Mouse (Mus musculus): ENCODE data around the gene Fnbp1l.

The Fnbp1l gene

GRCm38 (mm10) chr3:122520875-122521274 is 98.6 kb downstream of the Fnbp1l start:
- no peak for DNase-seq (ENCODE audit: low spot score)

GRCm38 (mm10) chr3:122520365-122520764 is 99.2 kb downstream of the Fnbp1l start:
- no peak for DNase-seq (ENCODE audit: low spot score)

- no peak for DNase-seq (ENCODE audit: low spot score)
Observed at GRCm38 (mm10) chr3:122519082-122519481, 100.4 kb downstream of the Fnbp1l start.

- no peak for DNase-seq (ENCODE audit: low spot score)
Observed at GRCm38 (mm10) chr3:122518231-122518736, 101.2 kb downstream of the Fnbp1l start.

GRCm38 (mm10) chr3:122517726-122518125 is 101.8 kb downstream of the Fnbp1l start:
- DNase-seq (ENCODE audit: low spot score), result no peak

GRCm38 (mm10) chr3:122516327-122516695 is 103.2 kb downstream of the Fnbp1l start:
- peak; percentile 20 for DNase-seq (ENCODE audit: low spot score)

GRCm38 (mm10) chr3:122515568-122516326 is 103.8 kb downstream of the Fnbp1l start:
- no peak for DNase-seq (ENCODE audit: low spot score)

GRCm38 (mm10) chr3:122512725-122513375 is 106.7 kb downstream of the Fnbp1l start:
- DNase-seq (ENCODE audit: low spot score), result no peak

- no peak for DNase-seq (ENCODE audit: low spot score)
Observed at GRCm38 (mm10) chr3:122511721-122512619, 107.5 kb downstream of the Fnbp1l start.

GRCm38 (mm10) chr3:122510932-122511331 is 108.6 kb downstream of the Fnbp1l start:
- DNase-seq (ENCODE audit: low spot score), result no peak

GRCm38 (mm10) chr3:122510240-122510750 is 109.2 kb downstream of the Fnbp1l start:
- DNase-seq (ENCODE audit: low spot score), result no peak

GRCm38 (mm10) chr3:122509534-122510239 is 109.8 kb downstream of the Fnbp1l start:
- peak; percentile 30 for DNase-seq (ENCODE audit: low spot score)

GRCm38 (mm10) chr3:122509084-122509483 is 110.4 kb downstream of the Fnbp1l start:
- peak; percentile 53 for DNase-seq (ENCODE audit: low spot score)

- no peak for DNase-seq (ENCODE audit: low spot score)
Observed at GRCm38 (mm10) chr3:122507826-122508225, 111.7 kb downstream of the Fnbp1l start.

- DNase-seq (ENCODE audit: low spot score), result no peak
Observed at GRCm38 (mm10) chr3:122506343-122506916, 113.1 kb downstream of the Fnbp1l start.

GRCm38 (mm10) chr3:122500929-122501328 is 118.6 kb downstream of the Fnbp1l start:
- DNase-seq (ENCODE audit: low spot score), result no peak

- DNase-seq (ENCODE audit: low spot score), result no peak
Observed at GRCm38 (mm10) chr3:122499647-122500046, 119.9 kb downstream of the Fnbp1l start.

- no peak for DNase-seq (ENCODE audit: low spot score)
Observed at GRCm38 (mm10) chr3:122498528-122498927, 121.0 kb downstream of the Fnbp1l start.

GRCm38 (mm10) chr3:122497871-122498270 is 121.6 kb downstream of the Fnbp1l start:
- no peak for DNase-seq (ENCODE audit: low spot score)

- no peak for DNase-seq (ENCODE audit: low spot score)
Observed at GRCm38 (mm10) chr3:122494764-122495163, 124.8 kb downstream of the Fnbp1l start.
